Mouse (Mus musculus): ENCODE results near the gene Gm6793. TPM values are rescaled to one million over a fixed set of nuclear protein-coding genes. Genes with fewer than 3 reads are reported as not detected.

Gm6793 gene
- polyA plus RNA-seq, 1 experiment, result not detected

- no peaks in the 10 kb centered on the region for H3K27me3 ChIP-seq (ENCODE audit: control insufficient read depth, insufficient read depth, low read length)
- TF ChIP-seq POLR2A (IDR thresholded peaks at IDR 0.05; ENCODE audit: low read depth, low read length) (no peak), CTCF (IDR thresholded peaks at IDR 0.05; ENCODE audit: extremely low read depth, insufficient read length, insufficient replicate concordance, low read depth, low read length) (no peak)
- H3K4me1 ChIP-seq (ENCODE audit: control insufficient read depth, insufficient read depth, insufficient read length, low read length), result no peaks in the 10 kb centered on the region
- H3K27ac ChIP-seq (ENCODE audit: insufficient read depth, low read depth, low read length), result no peak overlapping the region
- WGBS, result 74% methylated on average over 18 of the region's 18 CpGs
- H3K4me3 ChIP-seq (ENCODE audit: low read depth, low read length), result no peak overlapping the region
- no peaks in the 10 kb centered on the region for H3K36me3 ChIP-seq (ENCODE audit: control insufficient read depth, insufficient read depth, low read length)
Measured at GRCm38 (mm10) chr8:112037521-112037920, 22.7 kb upstream of the Gm6793 start.

DNA sequence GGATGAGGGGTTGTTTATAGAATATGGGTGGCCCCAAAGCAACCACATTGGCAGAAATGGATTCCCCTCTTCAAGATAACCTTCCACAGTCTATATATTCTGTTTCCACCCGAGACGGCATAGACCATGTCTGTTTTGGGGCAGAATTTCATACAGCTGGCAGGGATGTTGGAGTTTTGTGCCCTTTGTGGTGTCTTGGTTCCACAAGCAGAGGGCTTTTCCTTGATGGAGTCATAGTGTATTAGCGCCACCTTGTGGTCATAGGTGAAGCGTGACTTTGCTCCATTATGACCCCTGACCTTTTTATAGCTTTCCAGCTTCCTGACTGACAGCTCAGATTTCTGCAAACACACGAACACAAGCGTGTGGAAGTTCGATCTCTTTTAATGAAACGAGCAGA, 19.8 kb upstream of the Gm6793 start:
- WGBS, result 6% methylated on average over 8 of the region's 8 CpGs
- no peaks in the 10 kb centered on the region for H3K27me3 ChIP-seq (ENCODE audit: control insufficient read depth, insufficient read depth, low read length)
- TF ChIP-seq CTCF (IDR thresholded peaks at IDR 0.05; ENCODE audit: extremely low read depth, insufficient read length, insufficient replicate concordance, low read depth, low read length), result peak; percentile 43; the same call in 1 of the 2 replicates
- TF ChIP-seq POLR2A (IDR thresholded peaks at IDR 0.05; ENCODE audit: low read depth, low read length), result no peak

GRCm38 (mm10) chr8:112033071-112033470, 18.2 kb upstream of the Gm6793 start:
- no peak for TF ChIP-seq POLR2A (IDR thresholded peaks at IDR 0.05; ENCODE audit: low read depth, low read length)
- TF ChIP-seq CTCF (IDR thresholded peaks at IDR 0.05; ENCODE audit: extremely low read depth, insufficient read length, insufficient replicate concordance, low read depth, low read length), result no peak
- 75% methylated on average over 7 of the region's 7 CpGs for WGBS
- Histone ChIP-seq H3K27me3 (ENCODE audit: control insufficient read depth, insufficient read depth, low read length) (no peaks in the 10 kb centered on the region), H3K4me1 (ENCODE audit: control insufficient read depth, insufficient read depth, insufficient read length, low read length) (no peaks in the 10 kb centered on the region), H3K4me3 (ENCODE audit: low read depth, low read length) (no peak overlapping the region), H3K27ac (ENCODE audit: insufficient read depth, low read depth, low read length) (no peak overlapping the region), H3K36me3 (ENCODE audit: control insufficient read depth, insufficient read depth, low read length) (no peaks in the 10 kb centered on the region)

More for the DNA sequence above, 19.8 kb upstream of the Gm6793 start:
- no peak overlapping the region for H3K27ac ChIP-seq (ENCODE audit: insufficient read depth, low read depth, low read length)
- H3K4me1 ChIP-seq (ENCODE audit: control insufficient read depth, insufficient read depth, insufficient read length, low read length), result no peaks in the 10 kb centered on the region
- no peak overlapping the region for H3K4me3 ChIP-seq (ENCODE audit: low read depth, low read length)
- no peaks in the 10 kb centered on the region for H3K36me3 ChIP-seq (ENCODE audit: control insufficient read depth, insufficient read depth, low read length)

DNA sequence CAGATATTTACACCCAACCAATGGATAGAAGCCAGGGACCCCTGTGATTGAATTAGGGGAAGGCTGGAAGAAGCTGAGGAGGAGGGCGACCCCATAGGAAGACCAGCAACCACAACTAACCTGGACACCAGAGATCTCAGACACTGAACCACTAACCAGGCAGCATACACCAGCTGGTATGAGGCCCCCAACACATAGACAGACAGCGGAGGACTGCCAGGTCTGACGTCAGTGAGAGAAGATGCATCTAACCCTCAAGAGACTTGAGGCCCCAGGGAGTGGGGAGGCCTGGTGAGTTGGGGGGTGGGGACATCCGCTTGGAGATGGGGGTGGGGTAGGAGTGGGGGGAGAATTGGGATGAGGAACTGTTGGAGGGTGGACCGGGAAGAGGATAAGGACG, 15.8 kb upstream of the Gm6793 start:
- H3K27ac ChIP-seq (ENCODE audit: insufficient read depth, low read depth, low read length), result no peak overlapping the region
- no peak for TF ChIP-seq POLR2A (IDR thresholded peaks at IDR 0.05; ENCODE audit: low read depth, low read length)
- no peak for TF ChIP-seq CTCF (IDR thresholded peaks at IDR 0.05; ENCODE audit: extremely low read depth, insufficient read length, insufficient replicate concordance, low read depth, low read length)
- whole genome bisulfite sequencing, result 53% methylated on average over 6 of the region's 6 CpGs

DNA sequence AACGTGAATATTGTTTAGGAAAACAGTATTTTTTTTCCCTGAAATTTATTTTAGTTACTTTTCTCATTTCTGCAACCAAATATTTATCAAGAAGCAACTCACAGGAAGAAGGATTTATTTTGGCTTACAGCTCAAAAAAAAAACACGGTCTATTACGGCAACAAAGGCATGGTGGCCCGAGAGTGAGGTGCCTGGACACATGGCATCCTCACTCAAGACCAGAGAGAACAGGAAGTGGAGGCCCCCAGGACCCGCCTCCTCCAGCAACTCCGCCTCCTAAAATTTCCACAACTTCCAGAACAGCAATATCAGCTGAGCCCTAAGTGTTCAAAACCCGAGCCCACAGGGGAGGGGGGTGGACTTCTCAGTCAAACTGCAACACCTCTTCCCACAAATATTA, 14.6 kb upstream of the Gm6793 start:
- TF ChIP-seq CTCF (IDR thresholded peaks at IDR 0.05; ENCODE audit: extremely low read depth, insufficient read length, insufficient replicate concordance, low read depth, low read length), result no peak
- TF ChIP-seq POLR2A (IDR thresholded peaks at IDR 0.05; ENCODE audit: low read depth, low read length), result no peak
- H3K27me3 ChIP-seq (ENCODE audit: control insufficient read depth, insufficient read depth, low read length), result no peaks in the 10 kb centered on the region
- no peak overlapping the region for H3K27ac ChIP-seq (ENCODE audit: insufficient read depth, low read depth, low read length)
- H3K4me1 ChIP-seq (ENCODE audit: control insufficient read depth, insufficient read depth, insufficient read length, low read length), result no peaks in the 10 kb centered on the region
- H3K36me3 ChIP-seq (ENCODE audit: control insufficient read depth, insufficient read depth, low read length), result no peaks in the 10 kb centered on the region
- no peak overlapping the region for H3K4me3 ChIP-seq (ENCODE audit: low read depth, low read length)
- WGBS, result 69% methylated on average over 7 of the region's 7 CpGs

More for the DNA sequence above, 15.8 kb upstream of the Gm6793 start:
- Histone ChIP-seq H3K4me3 (ENCODE audit: low read depth, low read length) (no peak overlapping the region), H3K36me3 (ENCODE audit: control insufficient read depth, insufficient read depth, low read length) (no peaks in the 10 kb centered on the region), H3K27me3 (ENCODE audit: control insufficient read depth, insufficient read depth, low read length) (no peaks in the 10 kb centered on the region), H3K4me1 (ENCODE audit: control insufficient read depth, insufficient read depth, insufficient read length, low read length) (no peaks in the 10 kb centered on the region)

DNA sequence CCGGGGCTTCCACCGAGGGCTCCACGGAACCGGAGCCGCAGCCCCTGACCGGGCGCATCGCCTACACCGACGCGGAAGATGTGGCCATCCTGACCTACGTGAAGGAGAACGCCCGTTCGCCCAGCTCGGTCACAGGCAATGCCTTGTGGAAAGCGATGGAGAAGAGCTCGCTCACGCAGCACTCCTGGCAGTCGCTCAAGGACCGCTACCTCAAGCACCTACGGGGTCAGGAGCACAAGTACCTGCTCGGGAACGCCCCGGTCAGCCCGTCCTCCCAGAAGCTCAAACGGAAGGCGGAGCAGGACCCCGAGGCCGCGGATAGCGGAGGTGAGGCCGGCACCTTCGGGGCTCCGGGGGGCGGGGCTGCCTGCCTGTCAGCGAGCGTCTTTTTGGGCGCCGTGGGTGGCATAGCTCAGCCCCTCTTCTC, 3.0 kb downstream of the Gm6793 start:
- under 1% methylated on average over 40 of the region's 40 CpGs for WGBS

GRCm38 (mm10) chr8:112010997-112011815, 3.6 kb downstream of the Gm6793 start, which contains the start of the genes Kars and Terf2ip:
Kars (minus strand) TSS chr8:112011323.
Terf2ip (plus strand) TSS chr8:112011398.
- WGBS, result under 1% methylated on average over 61 of the region's 61 CpGs
- H3K36me3 ChIP-seq (ENCODE audit: control insufficient read depth, insufficient read depth, low read length), result peaks cover 7% of the 10 kb centered on the region

More for the DNA sequence above, 3.0 kb downstream of the Gm6793 start:
- Histone ChIP-seq H3K27me3 (ENCODE audit: control insufficient read depth, insufficient read depth, low read length) (no peaks in the 10 kb centered on the region), H3K4me1 (ENCODE audit: control insufficient read depth, insufficient read depth, insufficient read length, low read length) (peaks cover 5% of the 10 kb centered on the region), H3K27ac (ENCODE audit: insufficient read depth, low read depth, low read length) (peak overlapping the region; percentile 65), H3K36me3 (ENCODE audit: control insufficient read depth, insufficient read depth, low read length) (peaks cover 5% of the 10 kb centered on the region; the same call in 1 of the 2 replicates), H3K4me3 (ENCODE audit: low read depth, low read length) (peak overlapping the region; percentile 88)
- no peak for TF ChIP-seq POLR2A (IDR thresholded peaks at IDR 0.05; ENCODE audit: low read depth, low read length)
- no peak for TF ChIP-seq CTCF (IDR thresholded peaks at IDR 0.05; ENCODE audit: extremely low read depth, insufficient read length, insufficient replicate concordance, low read depth, low read length)

More at GRCm38 (mm10) chr8:112010997-112011815, 3.6 kb downstream of the Gm6793 start, which contains the start of the genes Kars and Terf2ip:
- Histone ChIP-seq H3K4me1 (ENCODE audit: control insufficient read depth, insufficient read depth, insufficient read length, low read length) (peaks cover 5% of the 10 kb centered on the region), H3K27me3 (ENCODE audit: control insufficient read depth, insufficient read depth, low read length) (no peaks in the 10 kb centered on the region), H3K27ac (ENCODE audit: insufficient read depth, low read depth, low read length) (peak within 1 kb of the TSS; percentile 65), H3K4me3 (ENCODE audit: low read depth, low read length) (peak within 1 kb of the TSS; percentile 88)
- peak; percentile 79; the same call in 1 of the 2 replicates for TF ChIP-seq POLR2A (IDR thresholded peaks at IDR 0.05; ENCODE audit: low read depth, low read length)
- no peak for TF ChIP-seq CTCF (IDR thresholded peaks at IDR 0.05; ENCODE audit: extremely low read depth, insufficient read length, insufficient replicate concordance, low read depth, low read length)
